Mouse (Mus musculus) induced T-regulatory cell, adult 2 months (primary cell): ENCODE results near the gene Hip1.
A peak's percentile ranks its signal among the peaks of the same experiment; 100 is the strongest.

Experiments
- DNase-seq: peaks from one replicate; pipeline ENCODE4 v3.0.0-alpha.2; 2012; ENCODE audit warnings: low read depth

Hip1 gene

GRCm38 (mm10) chr5:135544865-135545797 lies at the start of gene Hip1:
Hip1 (minus strand) TSS chr5:135545120.
- DNase-seq: peak; percentile 99

- DNase-seq: no peak
Observed at GRCm38 (mm10) chr5:135589996-135590784, 45.3 kb upstream of the Hip1 start.

GRCm38 (mm10) chr5:135587764-135588163 lies 42.8 kb upstream of the Hip1 start:
- peak; percentile 18 for DNase-seq

- DNase-seq: no peak
Observed at GRCm38 (mm10) chr5:135585691-135586090, 40.8 kb upstream of the Hip1 start.

- no peak for DNase-seq
Observed at GRCm38 (mm10) chr5:135582330-135582729, 37.4 kb upstream of the Hip1 start.

GRCm38 (mm10) chr5:135579331-135579751 lies 34.4 kb upstream of the Hip1 start:
- no peak for DNase-seq

- DNase-seq: no peak
Observed at GRCm38 (mm10) chr5:135576055-135576454, 31.1 kb upstream of the Hip1 start.

GRCm38 (mm10) chr5:135573006-135573405 lies 28.1 kb upstream of the Hip1 start, which contains the start of gene Ccl24:
Ccl24 (minus strand) TSS chr5:135573049.
- DNase-seq: no peak

GRCm38 (mm10) chr5:135568698-135569097 lies 23.8 kb upstream of the Hip1 start:
- DNase-seq: no peak

- DNase-seq: no peak
Observed at GRCm38 (mm10) chr5:135567556-135568265, 22.8 kb upstream of the Hip1 start.

- DNase-seq: no peak
Observed at GRCm38 (mm10) chr5:135563469-135563868, 18.5 kb upstream of the Hip1 start, which contains the start of gene Ccl26. Ccl26 (minus strand) TSS chr5:135563569.

GRCm38 (mm10) chr5:135557671-135558070 lies 12.8 kb upstream of the Hip1 start:
- no peak for DNase-seq

- no peak for DNase-seq
Observed at GRCm38 (mm10) chr5:135557051-135557450, 12.1 kb upstream of the Hip1 start.

GRCm38 (mm10) chr5:135556259-135556658 lies 11.3 kb upstream of the Hip1 start:
- DNase-seq: no peak

GRCm38 (mm10) chr5:135551591-135551990 lies 6.7 kb upstream of the Hip1 start:
- DNase-seq: peak; percentile 28

- peak; percentile 71 for DNase-seq
Observed at GRCm38 (mm10) chr5:135550910-135551309, 6.0 kb upstream of the Hip1 start.

- DNase-seq: no peak
Observed at GRCm38 (mm10) chr5:135547990-135548389, 3.1 kb upstream of the Hip1 start.

- DNase-seq: peak; percentile 25
Observed at GRCm38 (mm10) chr5:135544032-135544558, 825 bp downstream of the Hip1 start.

GRCm38 (mm10) chr5:135537794-135538214 lies 7.1 kb downstream of the Hip1 start:
- peak; percentile 84 for DNase-seq

GRCm38 (mm10) chr5:135537326-135537725 lies 7.6 kb downstream of the Hip1 start:
- peak; percentile 88 for DNase-seq

- DNase-seq: no peak
Observed at GRCm38 (mm10) chr5:135535867-135536266, 9.1 kb downstream of the Hip1 start.

- no peak for DNase-seq
Observed at GRCm38 (mm10) chr5:135533431-135533830, 11.5 kb downstream of the Hip1 start.
